Mouse (Mus musculus): ENCODE measurements at regions not wholly inside any gene's neighbourhood (a gene's known extent, or its start where the extent isn't known, plus 50 kb on each side); places are given as distances from the start of the nearest gene placed in this dataset.

DNA sequence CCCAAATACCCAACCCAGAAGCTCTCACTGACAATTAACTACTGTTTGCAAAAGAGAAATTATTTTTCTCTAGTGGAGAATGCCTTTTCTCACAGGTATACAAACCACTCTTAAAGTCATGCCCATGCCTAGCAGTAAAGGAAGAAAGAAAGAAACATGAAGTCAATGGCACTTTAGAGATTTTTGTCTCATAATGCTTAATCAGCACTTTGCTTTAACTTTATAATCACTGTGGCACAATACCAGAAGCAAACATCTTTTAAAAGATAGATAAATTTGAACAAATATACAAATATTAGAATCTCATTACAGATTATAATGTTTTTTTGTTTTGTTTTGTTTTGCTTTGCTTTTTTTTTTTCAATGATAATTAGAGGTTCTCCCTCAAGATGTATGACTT, 270.6 kb upstream of the 1700009N14Rik start:
- DNase-seq (ENCODE audit: low spot score in 2 of 2): no peak

DNA sequence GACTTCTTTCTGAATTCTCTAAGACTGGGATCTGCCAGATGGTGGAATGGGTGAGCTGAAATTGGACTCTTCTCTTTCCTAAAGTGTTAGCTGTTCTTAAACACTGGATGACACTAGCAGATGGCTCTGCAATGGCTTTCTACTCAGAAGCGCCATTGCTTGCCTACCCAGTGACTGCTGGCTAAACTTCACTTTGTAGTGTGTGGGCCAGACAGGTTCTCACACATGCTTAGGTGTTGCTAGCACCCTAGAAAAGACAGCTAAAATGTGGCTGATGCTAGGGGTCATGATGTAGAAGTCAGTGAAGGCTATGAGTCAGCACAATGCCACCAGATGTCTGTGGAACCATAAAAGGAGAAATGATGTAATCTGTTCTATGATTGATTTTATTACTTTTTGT, 264.4 kb upstream of the 1700009N14Rik start:
- DNase-seq (ENCODE audit: low spot score in 2 of 2): no peak

DNA sequence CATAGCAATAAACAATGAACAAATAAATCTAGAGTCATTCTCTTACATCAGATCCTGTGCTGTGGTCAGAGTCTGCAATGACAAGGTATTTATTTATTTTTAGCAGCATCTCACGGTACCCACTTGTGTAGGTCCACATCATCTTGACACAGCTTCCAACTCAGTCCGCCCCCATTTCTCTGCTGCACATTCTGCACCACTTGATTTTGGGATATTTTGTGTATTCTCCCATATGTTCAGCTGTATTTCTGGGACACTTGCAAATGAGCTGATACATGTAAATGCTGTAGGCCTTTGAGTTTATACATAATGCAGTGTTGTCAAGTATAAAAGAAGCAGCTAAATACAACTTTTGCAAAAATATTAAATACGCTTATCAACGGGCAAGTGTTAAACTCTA, 250.9 kb upstream of the 1700009N14Rik start:
- peak; percentile 7 to 9 for DNase-seq (ENCODE audit: low spot score in 2 of 2)

DNA sequence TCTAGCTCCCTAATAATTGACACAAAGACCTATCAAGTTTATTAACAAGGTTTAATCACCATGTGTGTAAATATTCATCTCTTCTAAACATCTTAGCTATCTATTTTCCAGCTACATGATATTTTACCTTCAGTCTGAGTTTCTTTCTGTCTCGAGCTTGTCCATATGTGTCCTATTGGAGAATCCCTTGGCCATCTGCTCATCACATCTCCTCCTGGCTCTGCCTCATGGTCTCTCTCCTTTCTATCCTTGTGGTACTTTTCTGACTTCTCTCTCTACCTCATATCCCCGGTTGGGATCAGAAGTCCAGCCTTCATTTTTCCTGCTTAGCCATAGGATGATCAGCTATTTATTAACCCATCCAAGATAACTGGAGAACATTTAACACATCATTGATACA, 239.5 kb upstream of the 1700009N14Rik start:
- peak in 1 of 2 experiments; percentile 14 for DNase-seq (ENCODE audit: low spot score in 2 of 2)
